Mouse (Mus musculus) midbrain, postnatal 0 days (tissue): ENCODE results near the gene Gm20388. TPM values are rescaled to one million over a fixed set of nuclear protein-coding genes. Genes with fewer than 3 reads are reported as not detected.

Experiments
- ATAC-seq: fragments of 200-750 bp; cut with Nextera tagmentation; 2 replicates; pipeline ENCODE4 v1.8.0; 2017; ENCODE audit warnings: moderate number of reproducible peaks, mild to moderate bottlenecking, moderate TSS enrichment, moderate library complexity; ENCODE audit not compliant: low FRiP score
- DNase-seq: peaks from one replicate; pipeline ENCODE4 v3.0.0-alpha.2; 2015; ENCODE audit warnings: low spot score
- H3K27ac ChIP-seq: fragments of 300-500 bp; sonication (generic); 2 replicates; pipeline ENCODE4 v1.5.1; 2014; ENCODE audit warnings: low read depth, mild to moderate bottlenecking, low read length, mixed read lengths
- H3K27me3 ChIP-seq: fragments of 300-500 bp; sonication (generic); 2 replicates; pipeline ENCODE4 v1.6.1; 2014; ENCODE audit warnings: low read length, control low read depth, mixed read lengths; ENCODE audit not compliant: insufficient read depth
- H3K36me3 ChIP-seq: fragments of 300-500 bp; sonication (generic); 2 replicates; pipeline ENCODE4 v1.6.1; 2014; ENCODE audit warnings: low read length, control low read depth, mixed read lengths; ENCODE audit not compliant: insufficient read depth
- H3K4me1 ChIP-seq: fragments of 300-500 bp; sonication (generic); 2 replicates; pipeline ENCODE4 v1.6.1; 2014; ENCODE audit warnings: mild to moderate bottlenecking, control low read depth, antibody characterized with exemption, low read length, mixed read lengths; ENCODE audit not compliant: insufficient read depth
- H3K4me2 ChIP-seq: fragments of 300-500 bp; sonication (generic); 2 replicates; pipeline ENCODE4 v1.6.1; 2014; ENCODE audit warnings: low read depth, mild to moderate bottlenecking, low read length, mixed read lengths; ENCODE audit not compliant: poor library complexity, severe bottlenecking
- H3K4me3 ChIP-seq: fragments of 300-500 bp; sonication (generic); 2 replicates; pipeline ENCODE4 v1.5.1; 2014; ENCODE audit warnings: low read depth, mild to moderate bottlenecking, low read length, moderate library complexity
- H3K9ac ChIP-seq: fragments of 300-500 bp; sonication (generic); replicated peaks from 2 replicates; pipeline ENCODE4 v1.6.1; 2014; ENCODE audit warnings: mild to moderate bottlenecking, low read length, moderate library complexity, mixed read lengths; ENCODE audit not compliant: poor library complexity, severe bottlenecking
- H3K9me3 ChIP-seq: fragments of 300-500 bp; sonication (generic); 2 replicates; pipeline ENCODE4 v1.6.1; 2016; ENCODE audit warnings: low read length, control low read depth
- CTCF ChIP-seq: IDR thresholded peaks from 2 replicates; pipeline ENCODE4 v1.5.1; 2016; ENCODE audit warnings: antibody characterized with exemption, mild to moderate bottlenecking
- WGBS: fragments of 180-500 bp; shearing (Covaris S2); extraction: QIAGEN DNeasy Blood & Tissue Kit; methylation state at CpG from one replicate; pipeline ENCODE4 v1.1.7; 2014; 5-methylcytosine and 5-hydroxymethylcytosine counted together
- polyA plus RNA-seq: library from polyadenylated mRNA; unstranded; fragments of >200 nt; fragmentation: Nextera tagmentation; extraction: Ambion mirVana; gene quantifications from 2 replicates; pipeline ENCODE4 v1.2.1, GENCODE M21; 2015
- total RNA-seq: library from RNA; depleted of rRNA; stranded (reverse); fragments of >200 nt; gene quantifications from 2 replicates; pipeline ENCODE4 v1.2.3, GENCODE M21; 2014

The Gm20388 gene
- total and polyA plus RNA-seq, 2 experiments from 2014 or later: 74.2 TPM; not detected in 1

GRCm38 (mm10) chr8:121446133-121446532 is 1535.5 kb downstream of the Gm20388 start:
- ATAC-seq (no peak), DNase-seq (no peak)
- no peak overlapping the region for H3K4me2 ChIP-seq
- H3K4me1 ChIP-seq: no peaks in the 10 kb centered on the region
- no peak overlapping the region for H3K27ac ChIP-seq
- no peaks in the 10 kb centered on the region for H3K27me3 ChIP-seq
- H3K9ac ChIP-seq: no peak overlapping the region
- no peak overlapping the region for H3K4me3 ChIP-seq
- H3K9me3 ChIP-seq: no peaks in the 10 kb centered on the region
- WGBS: 84% methylated on average over 12 of the region's 12 CpGs
- H3K36me3 ChIP-seq: no peaks in the 10 kb centered on the region
- no peak for TF ChIP-seq CTCF

GRCm38 (mm10) chr8:121446862-121447261 is 1536.2 kb downstream of the Gm20388 start:
- 83% methylated on average over 6 of the region's 6 CpGs for WGBS
- H3K4me2 ChIP-seq: no peak overlapping the region
- no peak for TF ChIP-seq CTCF
- H3K9ac ChIP-seq: no peak overlapping the region
- no peaks in the 10 kb centered on the region for H3K27me3 ChIP-seq
- H3K27ac ChIP-seq: no peak overlapping the region
- no peaks in the 10 kb centered on the region for H3K9me3 ChIP-seq
- no peak for ATAC-seq
- no peaks in the 10 kb centered on the region for H3K4me1 ChIP-seq
- no peak overlapping the region for H3K4me3 ChIP-seq
- no peaks in the 10 kb centered on the region for H3K36me3 ChIP-seq
- no peak for DNase-seq

- 64% methylated on average over 8 of the region's 8 CpGs for WGBS
- Histone ChIP-seq H3K4me2 (no peak overlapping the region), H3K9me3 (no peaks in the 10 kb centered on the region), H3K4me3 (no peak overlapping the region), H3K4me1 (no peaks in the 10 kb centered on the region), H3K9ac (no peak overlapping the region), H3K27ac (no peak overlapping the region), H3K36me3 (no peaks in the 10 kb centered on the region), H3K27me3 (no peaks in the 10 kb centered on the region)
- no peak for TF ChIP-seq CTCF
- DNase-seq: no peak
- no peak for ATAC-seq
Observed at GRCm38 (mm10) chr8:121450211-121450610, 1539.6 kb downstream of the Gm20388 start.

GRCm38 (mm10) chr8:121451404-121452076 is 1540.9 kb downstream of the Gm20388 start:
- no peak overlapping the region for H3K4me2 ChIP-seq
- H3K27me3 ChIP-seq: no peaks in the 10 kb centered on the region
- no peak overlapping the region for H3K4me3 ChIP-seq
- no peak for TF ChIP-seq CTCF
- DNase-seq: no peak
- H3K9ac ChIP-seq: no peak overlapping the region
- H3K9me3 ChIP-seq: no peaks in the 10 kb centered on the region
- no peaks in the 10 kb centered on the region for H3K36me3 ChIP-seq
- no peaks in the 10 kb centered on the region for H3K4me1 ChIP-seq
- ATAC-seq: no peak
- H3K27ac ChIP-seq: no peak overlapping the region
- WGBS: 79% methylated on average over 16 of the region's 16 CpGs

- no peak for DNase-seq
- Histone ChIP-seq H3K9me3 (no peaks in the 10 kb centered on the region), H3K9ac (no peak overlapping the region), H3K4me2 (no peak overlapping the region), H3K4me3 (no peak overlapping the region), H3K27ac (no peak overlapping the region), H3K4me1 (no peaks in the 10 kb centered on the region), H3K36me3 (no peaks in the 10 kb centered on the region), H3K27me3 (no peaks in the 10 kb centered on the region)
- TF ChIP-seq CTCF: no peak
- WGBS: 90% methylated on average over 17 of the region's 17 CpGs
- no peak for ATAC-seq
Observed at GRCm38 (mm10) chr8:121454737-121455136, 1544.1 kb downstream of the Gm20388 start.

- WGBS: 71% methylated on average over 3 of the region's 3 CpGs
- H3K27me3 ChIP-seq: no peaks in the 10 kb centered on the region
- H3K4me1 ChIP-seq: no peaks in the 10 kb centered on the region
- TF ChIP-seq CTCF: no peak
- DNase-seq: no peak
- no peak overlapping the region for H3K4me2 ChIP-seq
- no peaks in the 10 kb centered on the region for H3K9me3 ChIP-seq
- H3K27ac ChIP-seq: no peak overlapping the region
- H3K4me3 ChIP-seq: no peak overlapping the region
- no peak overlapping the region for H3K9ac ChIP-seq
- no peak for ATAC-seq
- H3K36me3 ChIP-seq: no peaks in the 10 kb centered on the region
Observed at GRCm38 (mm10) chr8:121461192-121461591, 1550.6 kb downstream of the Gm20388 start.
